Mouse (Mus musculus) erythroblast, embryonic 14.5 days (primary cell): Measurements from ENCODE around the gene 1810043G02Rik.

ENCODE experiments used
- GATA1 ChIP-seq: IDR thresholded peaks from 2 replicates; pipeline ENCODE4 v1.6.1; 2012; ENCODE audit warnings: low read length, inconsistent platforms, mixed read lengths
- TAL1 ChIP-seq: IDR thresholded peaks from 3 replicates; pipeline ENCODE4 v1.6.1; 2012; ENCODE audit warnings: low read length, inconsistent platforms, mixed read lengths

- TF ChIP-seq GATA1 (no peak), TAL1 (no peak)
Measured at GRCm38 (mm10) chr10:78002316-78002715, 24.0 kb downstream of the 1810043G02Rik start.
